Mouse (Mus musculus) gastrocnemius, postnatal 36 days (tissue): ENCODE measurements around the gene Ston1. TPM values are rescaled to one million over a fixed set of nuclear protein-coding genes. Genes with fewer than 3 reads are reported as not detected.

ENCODE experiments used
- DNase-seq, 2 experiments: peaks; one replicate each; pipeline ENCODE4 v3.0.0; 2022
- intact Hi-C: fragments of 180-260 bp; cut with DNase I; formaldehyde crosslinking; loops from one replicate; pipeline ENCODE4 v1.15.1; 2025
- long read RNA-seq, 2 experiments: library from polyadenylated mRNA; stranded (forward); transcript quantifications; one replicate each; pipeline ENCODE4 v2.0.0; 2021
- total RNA-seq, 2 experiments: library from RNA; stranded (reverse); gene quantifications; 2 replicates each; pipeline ENCODE4 v1.2.3; 2021

The Ston1 gene
- total RNA-seq, result 1 to 10 TPM; 6.0 to 6.1 TPM
- long read RNA-seq, experiment 1, partial matches to known transcripts, result 1 of 4 reads
- long read RNA-seq, experiment 1, other reads (novel, unspliced or antisense), result 3 of 4 reads
- long read RNA-seq, experiment 2, partial matches to known transcripts, result 1 of 1 reads
- long read RNA-seq, experiment 2, other reads (novel, unspliced or antisense), result 0 of 1 reads

- intact Hi-C loops, result no loop called here
- DNase-seq, result peak; percentile 56 to 61
These were observed at the start of gene Ston1 for GRCm38 (mm10) chr17:88597222-88598055. Gene Ston1 (plus strand): TSS chr17:88597684.

- DNase-seq, result no peak
- intact Hi-C loops, result no loop called here
These were observed 47.9 kb upstream of the Ston1 start for GRCm38 (mm10) chr17:88549411-88550191.

GRCm38 (mm10) chr17:88550351-88550750 is 47.1 kb upstream of the Ston1 start:
- no peak for DNase-seq
- intact Hi-C loops, result no loop called here

- no peak for DNase-seq
- intact Hi-C loops, result no loop called here
These were observed 46.2 kb upstream of the Ston1 start for GRCm38 (mm10) chr17:88550981-88551940.

GRCm38 (mm10) chr17:88552556-88552955 is 44.9 kb upstream of the Ston1 start:
- intact Hi-C loops, result no loop called here
- no peak for DNase-seq

- intact Hi-C loops, result no loop called here
- DNase-seq, result no peak
These were observed 44.5 kb upstream of the Ston1 start for GRCm38 (mm10) chr17:88553001-88553449.

- no peak for DNase-seq
- intact Hi-C loops, result no loop called here
These were observed 43.9 kb upstream of the Ston1 start for GRCm38 (mm10) chr17:88553473-88554087.

- no peak for DNase-seq
- intact Hi-C loops, result no loop called here
These were observed 41.3 kb upstream of the Ston1 start for GRCm38 (mm10) chr17:88556176-88556575.

- no peak for DNase-seq
- intact Hi-C loops, result no loop called here
These were observed 40.8 kb upstream of the Ston1 start for GRCm38 (mm10) chr17:88556688-88557087.

GRCm38 (mm10) chr17:88558168-88558842 is 39.2 kb upstream of the Ston1 start:
- intact Hi-C loops, result no loop called here
- DNase-seq, result peak in 1 of 2 experiments; percentile 70

GRCm38 (mm10) chr17:88563611-88564010 is 33.9 kb upstream of the Ston1 start:
- no peak for DNase-seq
- intact Hi-C loops, result no loop called here

GRCm38 (mm10) chr17:88569807-88570540 is 27.5 kb upstream of the Ston1 start:
- DNase-seq, result no peak

GRCm38 (mm10) chr17:88570784-88571183 is 26.7 kb upstream of the Ston1 start:
- intact Hi-C loops, result no loop called here
- no peak for DNase-seq

More at GRCm38 (mm10) chr17:88569807-88570540, 27.5 kb upstream of the Ston1 start:
- intact Hi-C loops, result no loop called here

GRCm38 (mm10) chr17:88574811-88575210 is 22.7 kb upstream of the Ston1 start:
- intact Hi-C loops, result no loop called here
- no peak for DNase-seq

- intact Hi-C loops, result no loop called here
These were observed 18.8 kb upstream of the Ston1 start for GRCm38 (mm10) chr17:88578522-88579242.

GRCm38 (mm10) chr17:88580556-88580955 is 16.9 kb upstream of the Ston1 start:
- DNase-seq, result no peak
- intact Hi-C loops, result no loop called here

More at GRCm38 (mm10) chr17:88578522-88579242, 18.8 kb upstream of the Ston1 start:
- DNase-seq, result no peak

- intact Hi-C loops, result no loop called here
- no peak for DNase-seq
These were observed 15.9 kb upstream of the Ston1 start for GRCm38 (mm10) chr17:88581511-88582021.
